Comparison of ENCODE assay signal across 8 mouse cellular contexts in the genomic region with DNA sequence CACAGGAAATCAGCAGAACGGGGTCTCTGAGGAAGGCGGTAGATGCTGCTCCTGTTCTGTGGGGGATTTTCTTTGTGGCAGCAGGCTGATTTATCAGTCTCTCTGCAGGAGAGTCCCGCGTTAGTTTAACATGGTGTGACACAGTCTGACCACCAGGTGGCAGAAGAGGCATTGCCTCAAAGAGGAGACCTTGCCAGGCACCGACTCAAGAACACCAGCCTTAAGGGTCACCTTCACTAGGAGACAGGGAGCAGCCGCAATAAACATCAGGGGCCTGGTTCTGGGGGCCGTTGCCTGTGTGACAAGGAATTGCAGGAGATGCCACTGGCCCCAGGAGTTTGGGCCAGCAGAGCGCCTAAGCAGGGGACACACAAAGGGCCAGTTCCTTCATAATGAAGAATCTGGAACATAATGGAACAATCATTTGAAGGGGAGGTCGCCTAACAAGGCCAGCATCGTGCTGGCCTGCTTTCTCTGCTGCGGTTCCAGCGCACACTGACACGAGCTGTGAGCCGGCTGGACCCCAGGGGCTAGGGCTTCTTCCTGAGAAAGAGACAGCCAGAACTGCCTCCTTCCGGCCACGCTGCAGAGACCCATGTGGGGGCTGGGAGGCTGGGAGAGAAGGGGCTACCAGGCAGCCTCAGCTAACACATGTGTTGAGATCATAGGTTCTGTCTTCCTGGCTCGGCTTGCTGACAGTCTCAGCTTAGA. TPM values are rescaled to one million over a fixed set of nuclear protein-coding genes. Genes with fewer than 3 reads are reported as not detected.
DNase-seq lines count a peak whose midpoint lies in the region; ATAC-seq and TF ChIP-seq lines count a peak whose summit lies in the region.

No protein-coding gene starts in this region.

- no peaks in the 10 kb centered on the region; the same call in 1 of the 2 replicates for H3K27me3 ChIP-seq in forebrain, embryonic 15.5 days

- peak overlapping the region; percentile 4; the same call in 1 of the 2 replicates for H3K9ac ChIP-seq in forebrain, embryonic 15.5 days (replicated peaks)

- H3K4me1 ChIP-seq in forebrain, embryonic 15.5 days, result peaks cover 11% of the 10 kb centered on the region
- H3K4me1 ChIP-seq in lung, adult 2 months (ENCODE audit: control insufficient read depth, insufficient read depth, low read length), result peaks cover 5% of the 10 kb centered on the region
- peaks cover 13% of the 10 kb centered on the region for H3K4me1 ChIP-seq in olfactory bulb, adult 2 months (ENCODE audit: control insufficient read depth, insufficient read depth, low read length)

- ATAC-seq in forebrain, embryonic 15.5 days (replicated peaks), result peak; percentile 85

- no peak for TF ChIP-seq POLR2A in lung, adult 2 months (IDR thresholded peaks at IDR 0.05; ENCODE audit: borderline replicate concordance, extremely low read depth, low read depth, low read length)
- no peak for TF ChIP-seq POLR2A in olfactory bulb, adult 2 months (IDR thresholded peaks at IDR 0.05; ENCODE audit: insufficient read depth, low read depth, low read length)

- H3K4me3 ChIP-seq in forebrain, embryonic 15.5 days, result no peak overlapping the region
- H3K4me3 ChIP-seq in lung, adult 2 months (replicated peaks; ENCODE audit: extremely low read depth, low read depth, low read length), result no peak overlapping the region
- no peak overlapping the region for H3K4me3 ChIP-seq in olfactory bulb, adult 2 months (ENCODE audit: insufficient read depth, low read depth, low read length)

- TF ChIP-seq CTCF in lung, adult 2 months (IDR thresholded peaks at IDR 0.05; ENCODE audit: insufficient read depth, low read length), result peak; percentile 89
- peak; percentile 77 for TF ChIP-seq CTCF in olfactory bulb, adult 2 months (IDR thresholded peaks at IDR 0.05; ENCODE audit: insufficient read depth, low read depth, low read length)

- H3K4me2 ChIP-seq in forebrain, embryonic 15.5 days (replicated peaks), result no peak overlapping the region; the same call in 1 of the 2 replicates

- WGBS in forebrain, embryonic 15.5 days, result 12% methylated on average over 17 of the region's 17 CpGs
- WGBS in lung, adult 2 months, result 13% methylated on average over 17 of the region's 17 CpGs
- WGBS in olfactory bulb, adult 2 months, result 4% methylated on average over 17 of the region's 17 CpGs

- intact Hi-C loops in heart, postnatal 25 days (cut with DNase I), result loop anchor here (1.0 to 10.0 kb wide), 5 partner anchors 171 to 519 kb away; no protein-coding TSS in a partner anchor

- peak; percentile 90 for DNase-seq in ES-CJ7 (ENCODE audit: low read depth, low spot score)
- DNase-seq in cerebellum, adult 11 months, result peak; percentile 71
- peak; percentile 62 for DNase-seq in heart, postnatal 25 days (ENCODE audit: low spot score)
- DNase-seq in layer of hippocampus, adult 11-12 months (ENCODE audit: low spot score), result peak; percentile 88
- peak; percentile 82 for DNase-seq in lung, adult 2 months
- peak; percentile 47 to 55 for DNase-seq in thymus, adult 18-20 months

- no peaks in the 10 kb centered on the region for H3K9me3 ChIP-seq in forebrain, embryonic 15.5 days

- peak overlapping the region; percentile 62 for H3K27ac ChIP-seq in forebrain, embryonic 15.5 days (replicated peaks)
- H3K27ac ChIP-seq in olfactory bulb, adult 2 months (ENCODE audit: insufficient read depth, low read depth, low read length), result peak overlapping the region; percentile 74

- no peaks in the 10 kb centered on the region for H3K36me3 ChIP-seq in forebrain, embryonic 15.5 days

RNA-seq across cellular contexts. Expression of gene Cryaa, which starts 8.1 kb away (rescaled TPM):
- not detected in 2 replicates for polyA plus RNA-seq in forebrain, embryonic 15.5 days (2015; fragmentation: Nextera tagmentation; extraction: Ambion mirVana)
- total RNA-seq in heart, postnatal 25 days (2021), result not detected
- polyA plus RNA-seq in lung, adult 2 months (2012; rRNA removed), result 2.5 and 2.9 TPM in 2 replicates
- polyA plus RNA-seq in olfactory bulb, adult 2 months (2012; ENCODE audit: insufficient read depth, insufficient read length, low replicate concordance, missing spikeins), result not detected in 2 replicates

RNA-seq across cellular contexts. Expression of gene U2af1, which starts 27.0 kb away (rescaled TPM):
- 270 and 280 TPM in 2 replicates for polyA plus RNA-seq in forebrain, embryonic 15.5 days (2015; fragmentation: Nextera tagmentation; extraction: Ambion mirVana)
- 10 to 100 TPM; 70.7 to 70.9 TPM for total RNA-seq in heart, postnatal 25 days (2021)
- polyA plus RNA-seq in lung, adult 2 months (2012; rRNA removed), result 35.1 and 49.0 TPM in 2 replicates
- polyA plus RNA-seq in olfactory bulb, adult 2 months (2012; ENCODE audit: insufficient read depth, insufficient read length, low replicate concordance, missing spikeins), result 633 TPM in 1 of 2 replicates, not detected in the other

RNA-seq across cellular contexts. Expression of gene Cbs, which starts 48.6 kb away (rescaled TPM):
- polyA plus RNA-seq in forebrain, embryonic 15.5 days (2015; fragmentation: Nextera tagmentation; extraction: Ambion mirVana), result 9.8 and 10.6 TPM in 2 replicates
- 1 to 10 TPM; 1.6 to 2.6 TPM for total RNA-seq in heart, postnatal 25 days (2021)
- polyA plus RNA-seq in lung, adult 2 months (2012; rRNA removed), result 5.5 and 6.3 TPM in 2 replicates
- not detected in 2 replicates for polyA plus RNA-seq in olfactory bulb, adult 2 months (2012; ENCODE audit: insufficient read depth, insufficient read length, low replicate concordance, missing spikeins)
